Mouse (Mus musculus) C2C12 (cell line): ENCODE data around the gene Rem1.

Experiments used
- CEBPB ChIP-seq: IDR thresholded peaks from one replicate; pipeline ENCODE4 v1.6.1; 2011; ENCODE audit warnings: low read depth, mild to moderate bottlenecking, control low read depth, moderate library complexity
- CTCF ChIP-seq: IDR thresholded peaks from one replicate; pipeline ENCODE4 v1.5.1; 2011; ENCODE audit not compliant: control insufficient read depth, insufficient read depth, insufficient read length
- FOSL1 ChIP-seq: IDR thresholded peaks from one replicate; pipeline ENCODE4 v1.8.0; 2011; ENCODE audit warnings: mild to moderate bottlenecking, low read length; ENCODE audit not compliant: poor library complexity, insufficient read depth, severe bottlenecking
- MAX ChIP-seq: IDR thresholded peaks from one replicate; pipeline ENCODE4 v1.6.1; 2011; ENCODE audit warnings: mild to moderate bottlenecking, control low read depth
- MYOD1 ChIP-seq: IDR thresholded peaks from one replicate; pipeline ENCODE4 v1.6.1; 2011; ENCODE audit warnings: low read depth; ENCODE audit not compliant: control insufficient read depth, insufficient read length
- MYOG ChIP-seq: IDR thresholded peaks from one replicate; pipeline ENCODE4 v1.6.1; 2011; ENCODE audit not compliant: control insufficient read depth, insufficient read length; ENCODE audit errors: extremely low read depth
- USF1 ChIP-seq: IDR thresholded peaks from one replicate; pipeline ENCODE4 v1.6.1; 2011; ENCODE audit warnings: low read depth, mild to moderate bottlenecking, control low read depth, moderate library complexity

DNA sequence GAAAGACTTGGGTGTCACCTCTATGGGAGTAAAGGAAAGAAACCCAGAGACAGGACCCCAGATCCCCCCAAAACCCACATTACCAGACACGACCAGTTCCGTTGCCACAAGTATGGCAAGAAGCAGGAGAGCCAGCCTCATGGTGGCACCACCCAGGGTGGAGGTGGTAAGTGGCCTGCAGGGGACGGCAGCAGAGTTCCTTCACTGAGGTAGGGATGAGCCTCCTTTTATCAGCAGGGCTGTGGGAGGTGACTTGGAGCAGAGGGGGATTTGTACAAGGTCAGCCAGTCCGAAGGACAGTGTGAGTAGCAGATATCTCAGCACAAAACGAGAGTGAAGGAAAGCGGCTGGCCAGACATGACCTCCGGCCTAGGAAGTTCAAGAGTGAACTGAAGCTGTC is 46.6 kb upstream of the Rem1 start, which contains the start of gene Defb19:
- TF ChIP-seq CTCF: no peak
- TF ChIP-seq MYOG: no peak
- TF ChIP-seq MAX: no peak
- TF ChIP-seq USF1: no peak
- no peak for TF ChIP-seq MYOD1
- no peak for TF ChIP-seq FOSL1
- TF ChIP-seq CEBPB: no peak
